Mouse (Mus musculus) duodenum, adult 2 months (tissue): ENCODE data around the gene 1700024G13Rik. TPM values are rescaled to one million over a fixed set of nuclear protein-coding genes. Genes with fewer than 3 reads are reported as not detected.

Source experiments
- polyA plus RNA-seq: library from polyadenylated mRNA; depleted of rRNA; stranded (reverse); fragments of >200 nt; gene quantifications from 2 replicates; pipeline ENCODE4 v1.2.3, GENCODE M21; 2012; ENCODE audit warnings: low replicate concordance; rRNA removed

The 1700024G13Rik gene
- not detected in 2 replicates for polyA plus RNA-seq

GRCm38 (mm10) chr14:32388196-32388595 lies at the start of gene 1700024G13Rik:
TSS of gene 1700024G13Rik (minus strand) at chr14:32388391.

Other genes with a start within 250 kb of the 1700024G13Rik start
- not detected in 2 replicates for gene Msmb, start 246.4 kb downstream of the 1700024G13Rik start, polyA plus RNA-seq
- gene Ncoa4, start 228.5 kb downstream of the 1700024G13Rik start, polyA plus RNA-seq: 8.5 and 43.5 TPM in 2 replicates
- 128 and 139 TPM in 2 replicates for gene Timm23, start 186.5 kb downstream of the 1700024G13Rik start, polyA plus RNA-seq
- 1.1 and 1.2 TPM in 2 replicates for gene Parg, start 186.4 kb downstream of the 1700024G13Rik start, polyA plus RNA-seq
- 1.6 and 1.7 TPM in 2 replicates for gene Ogdhl, start 66.4 kb downstream of the 1700024G13Rik start, polyA plus RNA-seq
- 1.0 and 1.2 TPM in 2 replicates for gene Slc18a3, start 76.5 kb upstream of the 1700024G13Rik start, polyA plus RNA-seq
- 0.22 and 0.55 TPM in 2 replicates for gene Chat, start 77.6 kb upstream of the 1700024G13Rik start, polyA plus RNA-seq
- gene Ercc6, start 125.1 kb upstream of the 1700024G13Rik start, polyA plus RNA-seq: 0.79 and 1.5 TPM in 2 replicates
- not detected in 2 replicates for gene Prrxl1, start 211.0 kb upstream of the 1700024G13Rik start, polyA plus RNA-seq